Mouse (Mus musculus): ENCODE data around the gene Ncor1. TPM values are rescaled to one million over a fixed set of nuclear protein-coding genes. Genes with fewer than 3 reads are reported as not detected.

Gene Ncor1
- polyA plus RNA-seq, 1 experiment from 2014 or later: 92.3 TPM

DNA sequence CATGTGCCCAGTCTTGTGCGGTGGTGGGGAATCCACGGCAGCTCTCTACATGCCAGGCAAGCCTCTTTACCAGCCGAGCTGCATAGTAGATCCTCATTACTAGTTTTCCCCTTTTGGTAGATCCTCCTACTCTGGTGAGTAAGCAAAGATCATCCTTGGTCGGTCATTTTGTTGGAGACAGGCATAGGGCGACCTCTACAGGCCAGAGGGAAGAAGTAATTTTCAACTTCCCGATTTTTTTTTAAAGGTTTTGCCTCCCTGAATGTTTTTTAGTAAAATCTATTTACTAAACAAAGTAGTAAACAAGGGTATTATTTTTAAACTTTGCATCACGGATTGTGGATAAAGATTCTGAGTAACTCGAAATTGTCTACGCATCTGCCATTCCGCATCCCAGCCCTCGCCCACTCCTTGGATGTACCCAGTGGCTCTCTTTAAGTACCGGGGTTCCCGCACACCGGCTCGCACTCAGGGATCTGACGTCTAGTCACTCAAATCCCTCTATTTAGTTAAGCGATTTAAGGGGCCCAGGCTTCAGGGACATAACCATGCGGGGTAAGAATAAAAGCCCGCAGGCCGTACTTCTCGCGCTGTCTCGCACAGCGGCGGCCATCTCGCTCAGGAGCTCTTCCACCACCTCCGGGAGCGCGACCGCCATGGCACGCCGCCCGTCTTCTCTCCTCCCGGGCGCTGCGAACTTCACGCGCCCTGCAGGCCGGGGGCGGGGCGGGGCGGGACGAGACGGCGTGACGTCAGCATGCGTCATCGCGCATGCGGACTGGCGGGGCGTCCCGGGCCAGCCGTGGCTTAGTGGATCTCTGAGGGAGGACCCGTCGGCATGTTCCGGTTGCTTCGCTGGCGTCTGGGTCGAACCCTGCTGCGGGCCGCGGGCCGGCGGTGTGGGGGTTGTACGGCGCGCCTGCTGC lies 177.4 kb downstream of the Ncor1 start, which contains the start of the genes Zswim7 and Ttc19:
Gene Zswim7 (minus strand): TSS at position 701 of the 926 bp plus-strand sequence.
Gene Ttc19 (plus strand): TSS at position 799 of the 926 bp plus-strand sequence.
- ATAC-seq (peak; percentile 97), DNase-seq (ENCODE audit: low spot score) (peak; percentile 95)
- Histone ChIP-seq H3K9ac (ENCODE audit: low read length) (peak within 1 kb of the TSS; percentile 90), H3K27ac (ENCODE audit: low read depth, low read length) (peak within 1 kb of the TSS; percentile 79), H3K4me2 (ENCODE audit: low read length) (peak within 1 kb of the TSS; percentile 84), H3K4me3 (ENCODE audit: low read depth, low read length) (peak within 1 kb of the TSS; percentile 90), H3K27me3 (replicated peaks; ENCODE audit: control insufficient read depth, insufficient read depth, low read length) (no peaks in the 10 kb centered on the region), H3K4me1 (ENCODE audit: control insufficient read depth, insufficient read depth, low read length) (peaks cover 7% of the 10 kb centered on the region; the same call in 1 of the 2 replicates), H3K9me3 (replicated peaks; ENCODE audit: control insufficient read depth, low read length) (no peaks in the 10 kb centered on the region; the same call in 1 of the 2 replicates), H3K36me3 (ENCODE audit: control insufficient read depth, insufficient read depth, low read length) (peaks cover 19% of the 10 kb centered on the region)
- under 1% methylated on average over 66 of the region's 68 CpGs for WGBS

DNA sequence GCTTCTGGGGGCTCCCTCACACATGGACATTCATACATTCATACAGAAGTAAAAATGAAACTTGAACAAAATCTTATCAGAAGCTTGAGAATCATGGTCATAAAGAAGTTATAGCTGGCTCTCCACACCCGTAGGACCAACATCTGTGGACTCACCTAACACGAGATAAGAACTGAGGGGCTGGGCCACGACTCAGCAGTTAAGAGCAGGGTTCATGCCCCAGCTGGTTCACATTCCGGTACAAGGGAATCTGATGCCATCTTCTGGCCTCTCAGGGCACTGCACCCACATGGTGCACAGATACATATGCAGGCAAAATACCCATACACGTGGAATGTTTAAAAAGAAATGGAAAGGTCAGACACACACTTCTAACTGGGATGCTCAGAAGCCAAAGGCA lies 180.3 kb downstream of the Ncor1 start:
- no peaks in the 10 kb centered on the region; the same call in 1 of the 2 replicates for H3K9me3 ChIP-seq (replicated peaks; ENCODE audit: control insufficient read depth, low read length)
- H3K27me3 ChIP-seq (replicated peaks; ENCODE audit: control insufficient read depth, insufficient read depth, low read length): no peaks in the 10 kb centered on the region
- H3K36me3 ChIP-seq (ENCODE audit: control insufficient read depth, insufficient read depth, low read length): no peaks in the 10 kb centered on the region
- peaks cover 7% of the 10 kb centered on the region; the same call in 1 of the 2 replicates for H3K4me1 ChIP-seq (ENCODE audit: control insufficient read depth, insufficient read depth, low read length)
- DNase-seq (ENCODE audit: low spot score) (peak; percentile 67), ATAC-seq (no peak)
- no peak overlapping the region for H3K4me3 ChIP-seq (ENCODE audit: low read depth, low read length)
- no peak overlapping the region for H3K27ac ChIP-seq (ENCODE audit: low read depth, low read length)
- no peak overlapping the region for H3K9ac ChIP-seq (ENCODE audit: low read length)
- WGBS: 22% methylated on average over 5 of the region's 5 CpGs
- H3K4me2 ChIP-seq (ENCODE audit: low read length): no peak overlapping the region

DNA sequence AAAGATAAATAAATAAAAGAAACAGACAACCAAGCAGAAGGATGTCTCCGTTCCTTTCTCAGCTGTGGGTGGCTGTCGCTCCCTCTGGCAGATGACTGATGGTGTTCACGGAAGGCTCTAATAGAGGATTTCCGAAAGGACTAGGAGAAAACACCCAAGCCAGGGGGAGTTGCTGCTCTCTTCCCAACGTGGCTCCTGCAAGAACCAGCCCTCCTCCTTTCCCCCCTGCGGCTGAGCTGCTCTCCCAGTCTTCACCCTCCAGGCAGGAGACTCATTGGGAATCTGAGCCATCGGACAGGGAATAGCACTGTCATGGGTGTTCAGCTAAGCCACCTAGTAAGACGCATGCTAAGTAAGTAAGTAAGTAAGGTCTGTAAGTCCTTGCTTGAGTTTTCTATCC lies 181.3 kb downstream of the Ncor1 start:
- DNase-seq (ENCODE audit: low spot score) (no peak), ATAC-seq (no peak)
- Histone ChIP-seq H3K9me3 (replicated peaks; ENCODE audit: control insufficient read depth, low read length) (no peaks in the 10 kb centered on the region; the same call in 1 of the 2 replicates), H3K27ac (ENCODE audit: low read depth, low read length) (no peak overlapping the region), H3K4me3 (ENCODE audit: low read depth, low read length) (no peak overlapping the region), H3K4me1 (ENCODE audit: control insufficient read depth, insufficient read depth, low read length) (peaks cover 3% of the 10 kb centered on the region; the same call in 1 of the 2 replicates), H3K36me3 (ENCODE audit: control insufficient read depth, insufficient read depth, low read length) (no peaks in the 10 kb centered on the region), H3K9ac (ENCODE audit: low read length) (no peak overlapping the region), H3K27me3 (replicated peaks; ENCODE audit: control insufficient read depth, insufficient read depth, low read length) (no peaks in the 10 kb centered on the region), H3K4me2 (ENCODE audit: low read length) (no peak overlapping the region)
- WGBS: 62% methylated on average over 8 of the region's 8 CpGs

DNA sequence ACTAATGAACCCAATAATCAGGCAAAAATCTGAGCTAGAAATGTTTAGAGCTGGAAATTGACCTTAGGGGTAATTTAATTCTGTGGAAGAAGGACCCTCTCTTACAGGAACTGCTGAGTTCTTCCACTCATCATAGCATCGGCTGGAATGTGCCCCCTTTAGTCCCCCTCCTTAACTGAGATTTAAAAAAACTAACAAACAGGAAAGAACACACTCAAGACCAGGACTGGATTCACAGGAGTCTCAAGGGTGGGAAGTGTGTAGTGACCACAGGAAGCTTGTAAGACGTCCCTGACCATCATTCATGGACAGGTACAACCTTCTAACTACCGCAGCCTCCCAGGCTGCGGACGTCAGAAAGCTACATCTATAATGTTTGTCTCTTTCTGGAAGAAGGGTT lies 187.5 kb downstream of the Ncor1 start:
- no peaks in the 10 kb centered on the region for H3K27me3 ChIP-seq (replicated peaks; ENCODE audit: control insufficient read depth, insufficient read depth, low read length)
- DNase-seq (ENCODE audit: low spot score): no peak
- WGBS: 65% methylated on average over 5 of the region's 5 CpGs
- H3K4me1 ChIP-seq (ENCODE audit: control insufficient read depth, insufficient read depth, low read length): peaks cover 9% of the 10 kb centered on the region
- no peak overlapping the region for H3K4me3 ChIP-seq (ENCODE audit: low read depth, low read length)
- no peak overlapping the region for H3K4me2 ChIP-seq (ENCODE audit: low read length)
- no peak overlapping the region for H3K9ac ChIP-seq (ENCODE audit: low read length)
- H3K27ac ChIP-seq (ENCODE audit: low read depth, low read length): no peak overlapping the region
- no peaks in the 10 kb centered on the region for H3K36me3 ChIP-seq (ENCODE audit: control insufficient read depth, insufficient read depth, low read length)
- no peak for ATAC-seq
- no peaks in the 10 kb centered on the region for H3K9me3 ChIP-seq (replicated peaks; ENCODE audit: control insufficient read depth, low read length)

DNA sequence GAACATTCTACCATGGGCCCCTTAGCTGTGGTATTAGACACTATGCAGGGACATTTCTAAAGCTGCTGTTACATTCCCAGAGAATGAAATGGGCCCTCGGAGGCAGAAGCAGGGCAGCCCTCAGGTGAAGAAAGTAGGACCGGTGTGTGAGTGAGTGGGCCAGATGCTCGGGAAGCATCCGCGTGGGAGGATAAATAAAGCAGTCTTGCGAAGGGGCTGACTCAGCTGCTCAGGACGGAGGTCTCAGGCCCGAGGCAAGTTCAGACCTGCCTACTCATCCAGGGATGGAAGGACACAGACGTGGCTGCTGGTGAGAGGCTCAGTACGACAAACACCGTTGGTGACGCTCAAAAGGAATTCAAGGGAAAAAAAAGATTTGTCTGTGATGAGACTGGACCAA lies 189.2 kb downstream of the Ncor1 start:
- 86% methylated on average over 12 of the region's 12 CpGs for WGBS
- no peak overlapping the region for H3K9ac ChIP-seq (ENCODE audit: low read length)
- H3K27ac ChIP-seq (ENCODE audit: low read depth, low read length): no peak overlapping the region
- ATAC-seq: no peak
- H3K4me3 ChIP-seq (ENCODE audit: low read depth, low read length): no peak overlapping the region
- H3K9me3 ChIP-seq (replicated peaks; ENCODE audit: control insufficient read depth, low read length): no peaks in the 10 kb centered on the region
- no peak for DNase-seq (ENCODE audit: low spot score)
- H3K36me3 ChIP-seq (ENCODE audit: control insufficient read depth, insufficient read depth, low read length): no peaks in the 10 kb centered on the region
- peaks cover 9% of the 10 kb centered on the region for H3K4me1 ChIP-seq (ENCODE audit: control insufficient read depth, insufficient read depth, low read length)
- H3K4me2 ChIP-seq (ENCODE audit: low read length): no peak overlapping the region
- H3K27me3 ChIP-seq (replicated peaks; ENCODE audit: control insufficient read depth, insufficient read depth, low read length): no peaks in the 10 kb centered on the region

DNA sequence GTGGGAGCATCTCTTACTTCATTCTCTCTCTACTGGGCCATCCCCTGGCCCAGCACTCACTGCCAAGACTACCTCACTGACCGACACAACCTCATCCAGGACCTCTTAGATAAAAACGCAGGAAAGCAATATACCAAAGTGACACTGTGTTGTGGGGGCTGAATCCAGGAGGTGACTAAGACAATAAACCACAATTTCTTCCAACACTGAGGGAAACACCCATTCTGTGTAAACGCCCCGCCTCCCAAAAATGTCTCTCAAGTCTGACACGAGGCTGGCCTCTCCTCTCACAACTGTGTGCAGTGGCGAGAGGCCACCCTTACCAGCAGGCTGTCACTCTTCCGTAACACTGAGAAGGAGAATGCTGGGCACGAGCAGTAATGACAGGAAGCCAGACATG lies 190.0 kb downstream of the Ncor1 start:
- Histone ChIP-seq H3K36me3 (ENCODE audit: control insufficient read depth, insufficient read depth, low read length) (no peaks in the 10 kb centered on the region), H3K4me3 (ENCODE audit: low read depth, low read length) (no peak overlapping the region), H3K4me1 (ENCODE audit: control insufficient read depth, insufficient read depth, low read length) (peaks cover 9% of the 10 kb centered on the region), H3K9me3 (replicated peaks; ENCODE audit: control insufficient read depth, low read length) (no peaks in the 10 kb centered on the region), H3K27ac (ENCODE audit: low read depth, low read length) (no peak overlapping the region), H3K27me3 (replicated peaks; ENCODE audit: control insufficient read depth, insufficient read depth, low read length) (no peaks in the 10 kb centered on the region), H3K9ac (ENCODE audit: low read length) (no peak overlapping the region), H3K4me2 (ENCODE audit: low read length) (no peak overlapping the region)
- DNase-seq (ENCODE audit: low spot score) (no peak), ATAC-seq (no peak)
- 82% methylated on average over 8 of the region's 8 CpGs for WGBS

DNA sequence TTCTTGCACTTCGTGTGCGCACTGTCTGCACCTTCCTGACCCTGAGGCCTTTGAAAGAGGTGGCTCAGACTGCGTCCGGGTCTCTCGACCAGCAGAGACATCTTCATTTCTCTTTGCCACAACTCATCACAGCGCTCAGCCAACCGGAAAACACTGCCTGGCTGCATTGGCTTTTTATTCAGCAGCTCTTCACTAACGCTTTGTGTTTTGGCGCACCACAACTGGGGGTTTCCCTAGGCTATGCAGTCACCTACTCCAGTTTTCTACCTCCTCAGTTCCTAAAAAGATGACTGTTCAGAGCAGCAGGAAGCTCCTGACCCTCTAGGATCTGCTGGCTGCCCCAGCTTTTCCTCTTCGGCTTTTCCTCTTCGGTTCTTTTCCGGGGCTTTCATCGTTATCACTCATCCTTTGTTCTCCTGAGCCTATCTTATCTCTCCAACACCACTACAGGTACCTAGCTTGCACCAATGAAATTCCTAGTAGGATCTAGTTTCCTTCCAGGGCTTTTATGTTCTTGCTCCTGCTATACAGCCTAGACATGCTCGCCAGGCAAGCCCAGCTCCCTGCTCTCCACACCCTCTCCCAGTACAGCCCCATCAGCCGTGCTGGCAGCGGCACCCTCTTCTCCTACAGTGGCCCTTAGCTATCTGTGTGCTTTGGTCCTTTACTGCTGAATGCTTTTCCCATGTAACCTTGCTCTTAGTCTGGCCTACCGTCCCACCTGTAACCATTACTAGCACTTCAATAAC lies 191.7 kb downstream of the Ncor1 start:
- H3K4me3 ChIP-seq (ENCODE audit: low read depth, low read length): no peak overlapping the region
- no peak overlapping the region for H3K27ac ChIP-seq (ENCODE audit: low read depth, low read length)
- ATAC-seq: no peak
- H3K27me3 ChIP-seq (replicated peaks; ENCODE audit: control insufficient read depth, insufficient read depth, low read length): no peaks in the 10 kb centered on the region
- H3K9me3 ChIP-seq (replicated peaks; ENCODE audit: control insufficient read depth, low read length): no peaks in the 10 kb centered on the region
- H3K4me2 ChIP-seq (ENCODE audit: low read length): no peak overlapping the region
- peak; percentile 29 for DNase-seq (ENCODE audit: low spot score)
- H3K36me3 ChIP-seq (ENCODE audit: control insufficient read depth, insufficient read depth, low read length): no peaks in the 10 kb centered on the region
- WGBS: 47% methylated on average over 17 of the region's 17 CpGs
- H3K9ac ChIP-seq (ENCODE audit: low read length): no peak overlapping the region
- peaks cover 9% of the 10 kb centered on the region for H3K4me1 ChIP-seq (ENCODE audit: control insufficient read depth, insufficient read depth, low read length)
